Mouse (Mus musculus) limb, embryonic 14.5 days (tissue): ENCODE measurements around the gene Dpysl5. TPM values are rescaled to one million over a fixed set of nuclear protein-coding genes. Genes with fewer than 3 reads are reported as not detected.

Source experiments
- ATAC-seq: fragments of 200-750 bp; cut with Nextera tagmentation; 2 replicates; pipeline ENCODE4 v1.8.0; 2017; ENCODE audit warnings: low read depth, moderate number of reproducible peaks, moderate TSS enrichment; ENCODE audit not compliant: low FRiP score
- DNase-seq: peaks from one replicate; pipeline ENCODE4 v3.0.0-alpha.2; 2015; ENCODE audit warnings: low spot score
- H3K27ac ChIP-seq: fragments of 300-500 bp; sonication (generic); replicated peaks from 2 replicates; pipeline ENCODE4 v1.5.1; 2014; ENCODE audit warnings: low read depth, mild to moderate bottlenecking, low read length, moderate library complexity, mixed read lengths
- H3K27me3 ChIP-seq: fragments of 300-500 bp; sonication (generic); 2 replicates; pipeline ENCODE4 v1.6.1; 2014; ENCODE audit warnings: low read length, mixed read lengths; ENCODE audit not compliant: control insufficient read depth, insufficient read depth
- H3K36me3 ChIP-seq: fragments of 300-500 bp; sonication (generic); 2 replicates; pipeline ENCODE4 v1.6.1; 2014; ENCODE audit warnings: mild to moderate bottlenecking, low read length, moderate library complexity, mixed read lengths; ENCODE audit not compliant: control insufficient read depth, insufficient read depth
- H3K4me1 ChIP-seq: fragments of 300-500 bp; sonication (generic); 2 replicates; pipeline ENCODE4 v1.6.1; 2014; ENCODE audit warnings: antibody characterized with exemption, low read length, mixed read lengths; ENCODE audit not compliant: control insufficient read depth, insufficient read depth
- H3K4me2 ChIP-seq: fragments of 300-500 bp; sonication (generic); replicated peaks from 2 replicates; pipeline ENCODE4 v1.6.1; 2014; ENCODE audit warnings: low read depth, mild to moderate bottlenecking, low read length, moderate library complexity; ENCODE audit not compliant: severe bottlenecking
- H3K4me3 ChIP-seq: fragments of 300-500 bp; sonication (generic); replicated peaks from 2 replicates; pipeline ENCODE4 v1.5.1; 2014; ENCODE audit warnings: low read length
- H3K9ac ChIP-seq: fragments of 300-500 bp; sonication (generic); 2 replicates; pipeline ENCODE4 v1.6.1; 2014; ENCODE audit warnings: mild to moderate bottlenecking, low read depth, low read length, moderate library complexity; ENCODE audit not compliant: severe bottlenecking
- H3K9me3 ChIP-seq: fragments of 300-500 bp; sonication (generic); 2 replicates; pipeline ENCODE4 v1.6.1; 2016; ENCODE audit warnings: low read length; ENCODE audit not compliant: control insufficient read depth
- POLR2A ChIP-seq: fragments of 200-500 bp; IDR thresholded peaks from 2 replicates; pipeline ENCODE4 v1.8.0; 2012; ENCODE audit warnings: inconsistent platforms, mild to moderate bottlenecking, moderate library complexity, borderline replicate concordance; ENCODE audit not compliant: insufficient read depth, insufficient read length; ENCODE audit errors: extremely low read depth
- WGBS: fragments of 180-500 bp; shearing (Covaris S2); extraction: QIAGEN DNeasy Blood & Tissue Kit; methylation state at CpG from one replicate; pipeline ENCODE4 v1.1.7; 2014; 5-methylcytosine and 5-hydroxymethylcytosine counted together
- polyA plus RNA-seq, 2 experiments: library from polyadenylated mRNA; depleted of rRNA in 1 of 2; stranded (reverse) in 1 of 2; unstranded in 1 of 2; fragments of >200 nt; fragmentation: Nextera tagmentation in 1 of 2; extraction: Ambion mirVana in 1 of 2; gene quantifications; 2 replicates each; pipeline versions ENCODE4 v1.2.1 to v1.2.3; 2012 to 2014

The Dpysl5 gene
- polyA plus RNA-seq, 2 experiments: 4.6 to 9.2 TPM

GRCm38 (mm10) chr5:30749582-30750311, 38.4 kb downstream of the Dpysl5 start:
- WGBS: 77% methylated on average over 12 of the region's 12 CpGs
- ATAC-seq: no peak
- H3K36me3 ChIP-seq: no peaks in the 10 kb centered on the region
- no peak overlapping the region for H3K9ac ChIP-seq
- H3K4me3 ChIP-seq: no peak overlapping the region
- 0 out of 2 replicates have a peak, but pooled peaks cover 5% of the 10 kb centered on the region for H3K4me1 ChIP-seq
- no peak for DNase-seq
- H3K9me3 ChIP-seq: no peaks in the 10 kb centered on the region
- no peak for TF ChIP-seq POLR2A
- no peak overlapping the region for H3K4me2 ChIP-seq
- H3K27me3 ChIP-seq: no peaks in the 10 kb centered on the region
- no peak overlapping the region for H3K27ac ChIP-seq

GRCm38 (mm10) chr5:30751071-30751470, 39.7 kb downstream of the Dpysl5 start:
- no peak overlapping the region for H3K4me2 ChIP-seq
- no peaks in the 10 kb centered on the region for H3K27me3 ChIP-seq
- H3K4me3 ChIP-seq: no peak overlapping the region
- WGBS: 78% methylated on average over 5 of the region's 5 CpGs
- no peak overlapping the region for H3K27ac ChIP-seq
- no peaks in the 10 kb centered on the region for H3K36me3 ChIP-seq
- peak; percentile 15 for DNase-seq
- H3K9ac ChIP-seq: no peak overlapping the region
- TF ChIP-seq POLR2A: no peak
- no peaks in the 10 kb centered on the region for H3K9me3 ChIP-seq
- no peak for ATAC-seq
- H3K4me1 ChIP-seq: 0 out of 2 replicates have a peak, but pooled peaks cover 5% of the 10 kb centered on the region

- Histone ChIP-seq H3K9ac (no peak overlapping the region), H3K4me1 (0 out of 2 replicates have a peak, but pooled peaks cover 5% of the 10 kb centered on the region), H3K27me3 (no peaks in the 10 kb centered on the region), H3K36me3 (no peaks in the 10 kb centered on the region), H3K27ac (no peak overlapping the region), H3K4me3 (no peak overlapping the region), H3K9me3 (no peaks in the 10 kb centered on the region), H3K4me2 (no peak overlapping the region)
- no peak for TF ChIP-seq POLR2A
- WGBS: 93% methylated on average over 4 of the region's 4 CpGs
- DNase-seq: no peak
- no peak for ATAC-seq
Observed at GRCm38 (mm10) chr5:30753128-30753527, 41.8 kb downstream of the Dpysl5 start.

GRCm38 (mm10) chr5:30755215-30755614, 43.9 kb downstream of the Dpysl5 start:
- Histone ChIP-seq H3K36me3 (no peaks in the 10 kb centered on the region), H3K27me3 (no peaks in the 10 kb centered on the region), H3K9ac (no peak overlapping the region), H3K4me3 (no peak overlapping the region), H3K4me2 (no peak overlapping the region), H3K4me1 (no peaks in the 10 kb centered on the region), H3K9me3 (no peaks in the 10 kb centered on the region), H3K27ac (no peak overlapping the region)
- TF ChIP-seq POLR2A: no peak
- ATAC-seq (no peak), DNase-seq (no peak)
- 38% methylated on average over 5 of the region's 5 CpGs for WGBS

- no peak overlapping the region for H3K4me2 ChIP-seq
- no peaks in the 10 kb centered on the region for H3K36me3 ChIP-seq
- H3K27ac ChIP-seq: no peak overlapping the region
- no peaks in the 10 kb centered on the region for H3K9me3 ChIP-seq
- H3K4me3 ChIP-seq: no peak overlapping the region
- ATAC-seq (no peak), DNase-seq (no peak)
- 85% methylated on average over 14 of the region's 14 CpGs for WGBS
- no peak for TF ChIP-seq POLR2A
- no peak overlapping the region for H3K9ac ChIP-seq
- H3K27me3 ChIP-seq: no peaks in the 10 kb centered on the region
- H3K4me1 ChIP-seq: no peaks in the 10 kb centered on the region
Observed at GRCm38 (mm10) chr5:30762815-30763510, 51.6 kb downstream of the Dpysl5 start.
